Comparison of ENCODE assay signal across 23 mouse cellular contexts in genomic region chr13:79555572-79556280, GRCm38 (mm10).
"Had no signal": no experiment of that assay in that cellular context is flagged by ENCODE, and none has a peak within 500 bp of the region (broad histone marks: within the 10 kb centered on the region; RNA-seq: fewer than 3 reads in every experiment).

No protein-coding gene starts in this region.

- DNase-seq: gastrocnemius, adult 2 months; gastrocnemius, postnatal 10 days; gastrocnemius, postnatal 25 days; heart, adult 2 months; heart, postnatal 14 days; heart, postnatal 36 days; kidney, adult 18-20 months; kidney, adult 8-10 months; kidney, postnatal 10 days; kidney, postnatal 36 days; layer of hippocampus, adult 9-11 months; layer of hippocampus, postnatal 36 days; left cerebral cortex, postnatal 4 days had no signal

- H3K9ac ChIP-seq: heart, embryonic 13.5 days; heart, embryonic 15.5 days; hindbrain, embryonic 12.5 days; hindbrain, embryonic 14.5 days; limb, embryonic 13.5 days; limb, embryonic 15.5 days had no signal

- H3K27ac ChIP-seq: gastrocnemius, adult 2 months; heart, adult 2 months; heart, embryonic 13.5 days; heart, embryonic 15.5 days; hindbrain, embryonic 12.5 days; hindbrain, embryonic 14.5 days; limb, embryonic 13.5 days; limb, embryonic 15.5 days had no signal

- H3K4me2 ChIP-seq: heart, embryonic 11.5 days; heart, embryonic 13.5 days; heart, embryonic 15.5 days; hindbrain, embryonic 12.5 days; hindbrain, embryonic 14.5 days; limb, embryonic 13.5 days; limb, embryonic 15.5 days had no signal

- H3K4me3 ChIP-seq: gastrocnemius, adult 2 months; heart, adult 2 months; heart, embryonic 13.5 days; heart, embryonic 15.5 days; hindbrain, embryonic 12.5 days; limb, embryonic 13.5 days; limb, embryonic 15.5 days had no signal

- H3K36me3 ChIP-seq: heart, embryonic 13.5 days; heart, embryonic 15.5 days; hindbrain, embryonic 12.5 days; limb, embryonic 13.5 days; limb, embryonic 15.5 days had no signal

- H3K9me3 ChIP-seq: heart, embryonic 13.5 days; heart, embryonic 15.5 days; hindbrain, embryonic 12.5 days; limb, embryonic 13.5 days; limb, embryonic 15.5 days had no signal

- ATAC-seq: forebrain, embryonic 16.5 days; hindbrain, embryonic 16.5 days; inflammation-experienced regulatory T-cells, adult 6 months had no signal

- H3K4me1 ChIP-seq: heart, embryonic 15.5 days; hindbrain, embryonic 12.5 days; limb, embryonic 13.5 days; limb, embryonic 15.5 days had no signal

- H3K27me3 ChIP-seq: heart, embryonic 13.5 days; heart, embryonic 15.5 days; hindbrain, embryonic 12.5 days; limb, embryonic 13.5 days; limb, embryonic 15.5 days had no signal
